Mouse (Mus musculus) activated CD4-positive, CD25-positive, alpha-beta regulatory T cell, adult 9 weeks (primary cell): ENCODE measurements around the gene Pex3. TPM values are rescaled to one million over a fixed set of nuclear protein-coding genes. Genes with fewer than 3 reads are reported as not detected.

Source experiments
- polyA plus RNA-seq: library from polyadenylated mRNA; unstranded; fragments of 100-300 nt; shearing (Covaris generic); gene quantifications from one replicate; pipeline ENCODE4 v1.2.1, GENCODE M21; 2017

Pex3 gene
- 37.8 TPM for polyA plus RNA-seq

GRCm38 (mm10) chr10:13552646-13553497 is at the start of gene Pex3, which contains the start of gene Adat2:
Pex3 (minus strand) TSS chr10:13553142.
Adat2 (plus strand) TSS chr10:13552894.

GRCm38 (mm10) chr10:13499331-13499730 is 53.6 kb downstream of the Pex3 start, which contains the start of gene Fuca2:
Fuca2 (plus strand) TSS chr10:13499540.

Other genes starting within 250 kb of the Pex3 start
- 7.2 TPM for gene Phactr2, start 78.7 kb downstream of the Pex3 start, polyA plus RNA-seq
- gene Fuca2, start 53.6 kb downstream of the Pex3 start, polyA plus RNA-seq, result 59.6 TPM
- 2.4 TPM for gene Adat2, start 248 bp downstream of the Pex3 start, polyA plus RNA-seq